Mouse (Mus musculus): ENCODE data around the gene Cdkl1. TPM values are rescaled to one million over a fixed set of nuclear protein-coding genes. Genes with fewer than 3 reads are reported as not detected.

Cdkl1 gene
- polyA plus RNA-seq, 1 experiment = 20.1 TPM

DNA sequence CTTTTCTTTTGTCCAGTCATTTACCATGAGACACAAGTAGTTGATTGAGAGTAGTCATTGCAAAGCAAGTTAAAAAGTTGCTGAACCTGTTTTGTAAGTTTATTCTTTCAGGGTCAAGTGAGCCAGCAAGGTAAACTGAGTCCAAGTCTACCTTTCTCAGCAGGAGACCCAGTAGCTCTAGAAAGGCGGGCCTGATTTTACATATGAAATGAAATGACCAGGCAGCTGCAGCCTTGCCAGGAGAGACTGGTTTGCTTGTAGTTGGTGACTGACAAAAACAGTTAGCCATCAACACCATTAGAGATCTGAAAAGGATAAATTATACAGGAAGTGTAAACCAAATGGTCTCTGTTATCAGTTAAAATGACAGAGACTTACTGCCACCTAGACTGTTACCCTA lies 60.8 kb downstream of the Cdkl1 start:
- no peaks in the 10 kb centered on the region for H3K27me3 ChIP-seq (ENCODE audit: control insufficient read depth, insufficient read depth, low read length)
- no peak overlapping the region for H3K4me3 ChIP-seq (replicated peaks; ENCODE audit: insufficient read depth, low read depth, low read length)
- 79% methylated on average over 1 of the region's 1 CpGs for WGBS
- TF ChIP-seq CTCF (IDR thresholded peaks at IDR 0.05; ENCODE audit: borderline replicate concordance, insufficient read depth, low read depth, low read length) (no peak), POLR2A (IDR thresholded peaks at IDR 0.05; ENCODE audit: borderline replicate concordance, insufficient read depth, low read length) (no peak)
- no peak for DNase-seq
- no peak overlapping the region for H3K27ac ChIP-seq (ENCODE audit: insufficient read depth, low read length)
- H3K4me1 ChIP-seq (ENCODE audit: control insufficient read depth, insufficient read depth, low read length) = no peaks in the 10 kb centered on the region

DNA sequence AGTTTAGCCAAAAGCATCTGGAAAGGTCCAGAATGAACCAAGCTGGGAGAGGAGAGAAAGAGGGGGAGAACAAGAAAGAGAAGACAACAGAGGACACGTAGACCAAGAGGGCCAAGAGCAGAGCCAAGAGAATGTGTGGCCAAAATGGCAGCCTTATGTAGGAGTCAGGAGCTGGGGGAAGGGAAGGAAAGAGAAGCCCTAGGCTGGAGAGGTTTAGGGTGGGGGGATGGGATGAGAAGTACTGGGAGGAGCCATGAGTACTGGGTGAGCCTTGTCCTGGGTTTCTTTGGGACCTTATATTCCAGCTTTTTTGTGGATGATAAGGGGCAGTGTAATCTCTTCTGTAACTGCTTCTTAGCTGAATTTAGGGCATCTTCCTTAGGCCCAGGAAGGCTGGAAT lies 61.8 kb downstream of the Cdkl1 start:
- Histone ChIP-seq H3K27me3 (ENCODE audit: control insufficient read depth, insufficient read depth, low read length) (no peaks in the 10 kb centered on the region), H3K4me3 (replicated peaks; ENCODE audit: insufficient read depth, low read depth, low read length) (no peak overlapping the region), H3K27ac (ENCODE audit: insufficient read depth, low read length) (no peak overlapping the region), H3K4me1 (ENCODE audit: control insufficient read depth, insufficient read depth, low read length) (no peaks in the 10 kb centered on the region)
- DNase-seq = no peak
- TF ChIP-seq POLR2A (IDR thresholded peaks at IDR 0.05; ENCODE audit: borderline replicate concordance, insufficient read depth, low read length) = no peak
- 87% methylated on average over 1 of the region's 1 CpGs for WGBS

DNA sequence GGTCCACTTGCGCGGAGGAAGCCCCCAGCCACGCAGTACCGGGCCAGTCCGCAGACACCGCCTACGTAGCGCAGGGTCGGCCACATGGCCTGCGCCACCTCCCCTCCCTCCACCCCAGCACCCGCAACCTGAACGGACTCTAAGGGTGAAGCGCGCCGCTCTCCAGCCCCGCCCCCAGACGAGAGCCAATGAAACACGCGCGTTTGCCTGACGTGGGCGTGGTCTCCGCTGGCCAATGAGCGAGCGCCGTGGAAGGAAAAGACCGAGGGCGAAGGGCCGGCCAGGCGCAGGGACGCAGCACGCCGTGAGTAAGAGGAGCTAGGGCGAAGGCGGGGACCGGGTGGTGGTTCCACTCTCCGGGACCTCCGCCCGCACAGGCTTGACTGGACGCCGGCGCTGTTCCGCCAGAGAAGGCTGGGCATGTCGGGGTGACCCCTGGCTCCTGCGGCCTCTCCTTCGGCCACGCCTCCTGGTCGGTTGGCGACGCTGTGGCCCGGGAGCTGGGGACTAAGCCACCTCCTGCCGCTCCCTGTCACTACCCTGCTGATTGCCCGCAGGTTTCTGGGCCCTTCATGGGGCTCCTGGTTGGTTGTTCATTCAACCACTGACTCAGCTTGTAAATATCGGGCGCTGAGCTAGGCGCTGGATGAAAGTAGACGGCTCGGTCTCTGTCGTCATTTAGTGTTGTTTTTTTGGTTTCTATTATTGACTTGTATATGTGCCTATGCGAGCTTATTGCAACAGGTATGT lies 66.2 kb downstream of the Cdkl1 start, which contains the start of the genes L2hgdh and Atp5s:
L2hgdh (minus strand) TSS at position 163 of the 750 bp plus-strand sequence.
Atp5s (plus strand) TSS at position 240 of the 750 bp plus-strand sequence.
- WGBS = under 1% methylated on average over 60 of the region's 60 CpGs
- Histone ChIP-seq H3K4me1 (ENCODE audit: control insufficient read depth, insufficient read depth, low read length) (peaks cover 6% of the 10 kb centered on the region), H3K4me3 (replicated peaks; ENCODE audit: insufficient read depth, low read depth, low read length) (peak within 1 kb of the TSS; percentile 96), H3K27me3 (ENCODE audit: control insufficient read depth, insufficient read depth, low read length) (no peaks in the 10 kb centered on the region), H3K27ac (ENCODE audit: insufficient read depth, low read length) (peak within 1 kb of the TSS; percentile 73)
- peak; percentile 96 to 97 for DNase-seq
- TF ChIP-seq CTCF (IDR thresholded peaks at IDR 0.05; ENCODE audit: borderline replicate concordance, insufficient read depth, low read depth, low read length) (no peak), POLR2A (IDR thresholded peaks at IDR 0.05; ENCODE audit: borderline replicate concordance, insufficient read depth, low read length) (peak; percentile 92)

DNA sequence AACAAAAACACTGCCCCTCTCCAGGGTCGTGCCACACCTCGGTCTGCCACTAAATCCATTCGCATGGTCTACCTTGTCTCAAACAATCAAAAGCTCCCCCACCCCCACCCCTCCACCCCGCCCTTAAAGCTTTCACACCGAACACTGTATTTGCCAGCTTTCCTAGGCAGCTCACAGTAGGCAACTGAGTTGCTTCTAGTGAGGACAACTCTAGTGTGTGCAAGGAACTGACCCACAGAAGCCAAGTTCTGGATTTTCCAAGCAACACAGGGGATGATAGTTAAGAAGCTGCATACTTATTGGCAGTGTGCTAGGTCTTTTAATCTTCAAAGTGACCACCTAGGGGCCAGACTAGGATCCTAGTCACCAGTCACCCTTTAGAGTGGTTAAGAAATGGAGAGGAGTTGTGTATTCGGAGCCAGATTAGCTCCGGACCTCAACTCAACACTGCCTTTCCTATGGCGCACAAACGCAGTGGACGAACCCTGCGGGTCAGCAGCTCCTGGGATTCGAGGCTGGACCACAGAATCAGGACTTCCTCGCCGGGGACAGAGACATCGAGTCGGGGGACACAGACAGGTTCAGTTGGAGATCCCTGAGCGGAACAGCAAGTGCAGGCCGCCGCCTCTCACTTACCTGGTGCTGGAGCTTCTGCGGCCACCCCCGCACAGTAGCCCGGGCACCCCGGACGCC lies 66.9 kb downstream of the Cdkl1 start:
- Histone ChIP-seq H3K4me1 (ENCODE audit: control insufficient read depth, insufficient read depth, low read length) (peaks cover 6% of the 10 kb centered on the region), H3K4me3 (replicated peaks; ENCODE audit: insufficient read depth, low read depth, low read length) (peak overlapping the region; percentile 96), H3K27ac (ENCODE audit: insufficient read depth, low read length) (0 out of 2 replicates have a peak overlapping the region, but pooled peaks have one; percentile 2), H3K27me3 (ENCODE audit: control insufficient read depth, insufficient read depth, low read length) (no peaks in the 10 kb centered on the region)
- TF ChIP-seq POLR2A (IDR thresholded peaks at IDR 0.05; ENCODE audit: borderline replicate concordance, insufficient read depth, low read length) = no peak
- TF ChIP-seq CTCF (IDR thresholded peaks at IDR 0.05; ENCODE audit: borderline replicate concordance, insufficient read depth, low read depth, low read length) = no peak
- WGBS = 3% methylated on average over 24 of the region's 24 CpGs
- no peak for DNase-seq

DNA sequence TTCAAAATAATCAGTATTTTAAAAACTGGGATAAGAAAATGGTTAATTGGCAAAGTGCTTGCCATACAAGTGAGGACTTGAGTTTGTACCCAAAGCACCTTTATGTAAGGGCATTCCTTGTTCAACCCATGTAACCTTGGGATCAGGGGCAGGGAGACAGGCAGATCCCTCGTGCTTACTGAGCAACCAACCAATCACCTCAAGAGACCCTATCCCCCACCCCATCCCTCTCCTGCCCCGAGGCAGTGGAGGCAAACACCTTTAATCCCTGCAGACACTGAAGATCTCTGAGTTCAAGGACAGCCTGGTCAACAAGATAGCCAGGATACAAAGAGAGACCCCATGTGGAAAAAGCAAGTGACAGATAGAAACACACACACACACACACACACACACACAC lies 67.7 kb downstream of the Cdkl1 start:
- Histone ChIP-seq H3K27me3 (ENCODE audit: control insufficient read depth, insufficient read depth, low read length) (no peaks in the 10 kb centered on the region), H3K4me3 (replicated peaks; ENCODE audit: insufficient read depth, low read depth, low read length) (peak overlapping the region; percentile 96), H3K4me1 (ENCODE audit: control insufficient read depth, insufficient read depth, low read length) (peaks cover 6% of the 10 kb centered on the region), H3K27ac (ENCODE audit: insufficient read depth, low read length) (no peak overlapping the region)
- no peak for TF ChIP-seq CTCF (IDR thresholded peaks at IDR 0.05; ENCODE audit: borderline replicate concordance, insufficient read depth, low read depth, low read length)
- TF ChIP-seq POLR2A (IDR thresholded peaks at IDR 0.05; ENCODE audit: borderline replicate concordance, insufficient read depth, low read length) = no peak
- peak in 1 of 2 experiments; percentile 8 for DNase-seq
- WGBS = 46% methylated on average over 2 of the region's 2 CpGs

DNA sequence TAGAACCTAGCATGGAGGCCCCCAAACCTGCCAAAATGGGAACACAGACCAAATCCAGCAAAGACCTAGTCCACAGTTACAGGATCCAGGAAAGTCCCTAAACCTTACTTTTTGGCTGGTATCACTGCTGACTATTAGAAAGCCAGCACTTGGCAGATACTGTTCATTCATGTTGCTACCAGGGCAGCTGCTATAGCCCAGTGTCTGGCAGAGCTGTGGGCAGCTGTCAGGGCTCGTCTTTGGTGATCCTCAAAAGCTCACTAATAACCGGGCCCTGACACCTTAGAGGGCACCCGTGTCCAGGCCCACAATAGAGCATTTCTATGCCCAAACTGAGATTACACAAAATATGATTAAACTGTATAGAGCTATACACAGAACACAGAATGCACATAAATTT lies 68.2 kb downstream of the Cdkl1 start:
- peaks cover 6% of the 10 kb centered on the region for H3K4me1 ChIP-seq (ENCODE audit: control insufficient read depth, insufficient read depth, low read length)
- H3K27me3 ChIP-seq (ENCODE audit: control insufficient read depth, insufficient read depth, low read length) = no peaks in the 10 kb centered on the region
- no peak for DNase-seq
- H3K4me3 ChIP-seq (replicated peaks; ENCODE audit: insufficient read depth, low read depth, low read length) = no peak overlapping the region
- 56% methylated on average over 3 of the region's 3 CpGs for WGBS
- TF ChIP-seq CTCF (IDR thresholded peaks at IDR 0.05; ENCODE audit: borderline replicate concordance, insufficient read depth, low read depth, low read length) = no peak
- TF ChIP-seq POLR2A (IDR thresholded peaks at IDR 0.05; ENCODE audit: borderline replicate concordance, insufficient read depth, low read length) = no peak
- no peak overlapping the region for H3K27ac ChIP-seq (ENCODE audit: insufficient read depth, low read length)

DNA sequence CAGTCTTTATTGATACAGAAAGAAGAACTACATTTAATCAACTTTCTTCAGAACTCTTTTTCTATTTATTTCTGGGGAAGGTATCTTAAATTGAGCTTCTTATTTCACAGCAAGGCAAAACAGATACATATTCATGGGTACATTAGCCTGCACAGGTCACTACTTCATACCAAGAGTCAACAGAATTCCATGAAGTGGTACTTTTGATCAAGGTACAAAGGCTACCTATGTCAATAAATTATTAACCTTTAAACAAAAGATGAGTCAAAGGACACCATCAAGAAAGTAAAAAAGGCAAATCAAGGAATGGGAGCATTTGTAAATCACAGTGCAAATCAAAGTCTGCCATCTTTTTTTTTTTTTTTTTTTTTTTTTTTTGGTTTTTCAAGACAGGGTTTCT lies 77.4 kb downstream of the Cdkl1 start:
- no peaks in the 10 kb centered on the region for H3K4me1 ChIP-seq (ENCODE audit: control insufficient read depth, insufficient read depth, low read length)
- no peak overlapping the region for H3K4me3 ChIP-seq (replicated peaks; ENCODE audit: insufficient read depth, low read depth, low read length)
- no peak for DNase-seq
- no peaks in the 10 kb centered on the region for H3K27me3 ChIP-seq (ENCODE audit: control insufficient read depth, insufficient read depth, low read length)
- no peak for TF ChIP-seq POLR2A (IDR thresholded peaks at IDR 0.05; ENCODE audit: borderline replicate concordance, insufficient read depth, low read length)
- no peak for TF ChIP-seq CTCF (IDR thresholded peaks at IDR 0.05; ENCODE audit: borderline replicate concordance, insufficient read depth, low read depth, low read length)
- no peak overlapping the region for H3K27ac ChIP-seq (ENCODE audit: insufficient read depth, low read length)

All from cerebellum, adult 2 months (tissue).